Mouse (Mus musculus): ENCODE data around the gene Pdap1.
"Not testable (repeated sequence)": the region's sequence is repeated elsewhere in the genome, so short reads cannot be mapped to it uniquely, and the experiment has no call there.

Gene Pdap1

DNA sequence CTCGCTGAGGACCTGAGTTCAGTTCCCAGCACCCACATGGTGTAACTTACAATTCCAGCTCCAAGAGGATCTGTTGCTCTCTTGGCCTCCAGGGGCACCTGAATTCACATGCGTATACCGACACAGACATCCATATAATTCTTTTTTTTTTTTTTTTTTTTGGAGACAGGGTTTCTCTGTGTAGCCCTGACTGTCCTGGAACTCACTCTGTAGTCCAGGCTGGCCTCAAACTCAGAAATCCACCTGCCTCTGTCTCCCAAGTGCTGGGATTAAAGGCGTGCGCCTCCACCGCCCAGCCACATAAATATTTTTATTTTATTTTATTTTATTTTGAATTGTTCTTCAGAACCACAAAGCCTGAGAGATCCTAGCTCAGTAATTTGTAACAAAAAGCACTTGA is 56.8 kb downstream of the Pdap1 start:
- not testable (repeated sequence) for DNase-seq (ENCODE audit: low read depth)

- DNase-seq (ENCODE audit: low read depth), result no peak
Measured at GRCm38 (mm10) chr5:145081866-145082613, 58.0 kb downstream of the Pdap1 start.
